Mouse (Mus musculus) bone marrow macrophage, adult 2 months (primary cell): ENCODE results near the gene Cox19.

Experiments
- CTCF ChIP-seq: IDR thresholded peaks from 2 replicates; pipeline ENCODE4 v1.5.1; 2012; ENCODE audit warnings: low read depth, mild to moderate bottlenecking, low read length, moderate library complexity
- POLR2A ChIP-seq: IDR thresholded peaks from 2 replicates; pipeline ENCODE4 v1.6.1; 2012; ENCODE audit warnings: mild to moderate bottlenecking, low read depth, low read length, borderline replicate concordance

GRCm38 (mm10) chr5:139331742-139332141 lies 19.5 kb downstream of the Cox19 start:
- TF ChIP-seq CTCF (peak; percentile 92), POLR2A (no peak)
